19 mouse cellular contexts compared by ENCODE assay signal in genomic region chr1:163177011-163177410, GRCm38 (mm10).
DNase-seq lines count a peak whose midpoint lies in the region; ATAC-seq lines count a peak whose summit lies in the region.
"Had no signal": no experiment of that assay in that cellular context is flagged by ENCODE, and none has a peak within 500 bp of the region (broad histone marks: within the 10 kb centered on the region; RNA-seq: fewer than 3 reads in every experiment).

No protein-coding gene starts in this region.

- peak; percentile 27 for DNase-seq in Muller cell, postnatal 12 days (ENCODE audit: inconsistent ontology term)
- DNase-seq in embryo, embryonic 11 days, result peak; percentile 52
- DNase-seq in embryonic facial prominence, embryonic 14.5 days (ENCODE audit: low spot score), result no peak
- DNase-seq in retina, embryonic 14.5 days (ENCODE audit: low spot score), result peak; percentile 62
- DNase-seq in adrenal gland, postnatal 25 days, result no peak
- no peak for DNase-seq in layer of hippocampus, postnatal 25 days (ENCODE audit: extremely low spot score in 1 of 2, low spot score in 1 of 2)
- DNase-seq: adrenal gland, postnatal 14 days; cerebellum, adult 18-20 months; cerebellum, postnatal 10 days; gastrocnemius, postnatal 10 days; heart, postnatal 36 days had no signal

- peak; percentile 33; the same call in 1 of the 2 replicates for ATAC-seq in embryonic facial prominence, embryonic 14.5 days (ENCODE audit: low read depth)
- no peak for ATAC-seq in hindbrain, embryonic 13.5 days (ENCODE audit: low FRiP score)
- ATAC-seq: activated CD4-positive, CD25-positive, alpha-beta regulatory T cell, adult 4 months; forebrain, embryonic 16.5 days; hindbrain, embryonic 16.5 days; Patski had no signal

- no peaks in the 10 kb centered on the region for H3K27me3 ChIP-seq in embryonic facial prominence, embryonic 14.5 days (replicated peaks; ENCODE audit: control insufficient read depth, insufficient read depth, low read length)
- H3K27me3 ChIP-seq in hindbrain, embryonic 13.5 days, result no peaks in the 10 kb centered on the region
- H3K27me3 ChIP-seq: embryonic facial prominence, embryonic 12.5 days; forebrain, embryonic 12.5 days; heart, embryonic 13.5 days; Patski had no signal

- no peak overlapping the region for H3K4me2 ChIP-seq in embryonic facial prominence, embryonic 14.5 days (ENCODE audit: low read depth, low read length)
- H3K4me2 ChIP-seq in hindbrain, embryonic 13.5 days, result no peak overlapping the region
- H3K4me2 ChIP-seq: embryonic facial prominence, embryonic 12.5 days; forebrain, embryonic 12.5 days; heart, embryonic 13.5 days had no signal

- no peaks in the 10 kb centered on the region for H3K36me3 ChIP-seq in embryonic facial prominence, embryonic 14.5 days (ENCODE audit: control insufficient read depth, insufficient read depth, low read length)
- no peaks in the 10 kb centered on the region for H3K36me3 ChIP-seq in hindbrain, embryonic 13.5 days
- H3K36me3 ChIP-seq: embryonic facial prominence, embryonic 12.5 days; forebrain, embryonic 12.5 days; heart, embryonic 13.5 days had no signal

- H3K4me3 ChIP-seq in embryonic facial prominence, embryonic 14.5 days (ENCODE audit: low read depth, low read length), result no peak overlapping the region
- no peak overlapping the region for H3K4me3 ChIP-seq in hindbrain, embryonic 13.5 days
- H3K4me3 ChIP-seq: embryonic facial prominence, embryonic 12.5 days; forebrain, embryonic 12.5 days; heart, embryonic 13.5 days had no signal

- 22% methylated on average over 3 of the region's 3 CpGs for WGBS in embryonic facial prominence, embryonic 14.5 days
- WGBS in hindbrain, embryonic 13.5 days, result 55% methylated on average over 3 of the region's 3 CpGs

- H3K27ac ChIP-seq in embryonic facial prominence, embryonic 14.5 days (replicated peaks; ENCODE audit: low read depth, low read length), result no peak overlapping the region
- H3K27ac ChIP-seq in hindbrain, embryonic 13.5 days, result no peak overlapping the region
- H3K27ac ChIP-seq: embryonic facial prominence, embryonic 12.5 days; forebrain, embryonic 12.5 days; heart, embryonic 13.5 days had no signal

- no peaks in the 10 kb centered on the region for H3K9me3 ChIP-seq in embryonic facial prominence, embryonic 14.5 days (ENCODE audit: control insufficient read depth, low read length)
- no peaks in the 10 kb centered on the region for H3K9me3 ChIP-seq in hindbrain, embryonic 13.5 days
- H3K9me3 ChIP-seq: embryonic facial prominence, embryonic 12.5 days; forebrain, embryonic 12.5 days; heart, embryonic 13.5 days had no signal

- no peaks in the 10 kb centered on the region for H3K4me1 ChIP-seq in embryonic facial prominence, embryonic 14.5 days (ENCODE audit: control insufficient read depth, insufficient read depth, low read length)
- no peaks in the 10 kb centered on the region for H3K4me1 ChIP-seq in hindbrain, embryonic 13.5 days (replicated peaks)
- H3K4me1 ChIP-seq: heart, embryonic 13.5 days had no signal

- no peak overlapping the region for H3K9ac ChIP-seq in embryonic facial prominence, embryonic 14.5 days (ENCODE audit: low read depth, low read length)
- no peak overlapping the region for H3K9ac ChIP-seq in hindbrain, embryonic 13.5 days
- H3K9ac ChIP-seq: embryonic facial prominence, embryonic 12.5 days; forebrain, embryonic 12.5 days; heart, embryonic 13.5 days had no signal

Comparison
In these comparisons a context has a peak if more than half of its experiments do, and no peak if none do; other contexts are left out.
1. DNase-seq: peak in Muller cell, postnatal 12 days (single experiment), embryo, embryonic 11 days (single experiment) and retina, embryonic 14.5 days (single experiment); none in embryonic facial prominence, embryonic 14.5 days (single experiment), adrenal gland, postnatal 25 days (single experiment) and layer of hippocampus, postnatal 25 days (0 of 2).